Mouse (Mus musculus) CD4-positive, CD25-positive, alpha-beta regulatory T cell, adult 4 months (primary cell): ENCODE data around the gene Olfr135. TPM values are rescaled to one million over a fixed set of nuclear protein-coding genes. Genes with fewer than 3 reads are reported as not detected.

Experiments
- ATAC-seq: one replicate; pipeline ENCODE4 v1.8.0; 2017
- polyA plus RNA-seq, 2 experiments: library from polyadenylated mRNA; unstranded; fragments of 100-300 nt; shearing (Covaris generic); gene quantifications; one replicate each; pipeline ENCODE4 v1.2.1; 2017

Olfr135 gene
- not detected for polyA plus RNA-seq

GRCm38 (mm10) chr17:38204035-38204434, at the start of gene Olfr135:
Gene Olfr135 (plus strand): TSS chr17:38204335.
- no peak for ATAC-seq

GRCm38 (mm10) chr17:38171088-38171487, 33.0 kb upstream of the Olfr135 start, which contains the start of gene Olfr134:
Gene Olfr134 (plus strand): TSS chr17:38171388.
- ATAC-seq, result no peak

Other genes starting within 250 kb of the Olfr135 start
- gene Olfr129, start 144.3 kb upstream of the Olfr135 start, polyA plus RNA-seq, result not detected
- gene Olfr130, start 140.4 kb upstream of the Olfr135 start, polyA plus RNA-seq, result not detected
- gene Olfr131, start 115.6 kb upstream of the Olfr135 start, polyA plus RNA-seq, result not detected
- gene Olfr132, start 69.8 kb upstream of the Olfr135 start, polyA plus RNA-seq, result not detected
- not detected for gene Olfr133, start 59.1 kb upstream of the Olfr135 start, polyA plus RNA-seq
- not detected for gene Olfr134, start 32.9 kb upstream of the Olfr135 start, polyA plus RNA-seq
- gene Olfr138, start 56.7 kb downstream of the Olfr135 start, polyA plus RNA-seq, result not detected
- gene Olfr137, start 103.2 kb downstream of the Olfr135 start, polyA plus RNA-seq, result not detected
- gene Olfr136, start 125.5 kb downstream of the Olfr135 start, polyA plus RNA-seq, result not detected
- not detected for gene Esp36, start 215.8 kb downstream of the Olfr135 start, polyA plus RNA-seq